Mouse (Mus musculus): Measurements from ENCODE around the gene Eps8. TPM values are rescaled to one million over a fixed set of nuclear protein-coding genes. Genes with fewer than 3 reads are reported as not detected.

Eps8 gene
- total and polyA plus RNA-seq, 2 experiments from 2014 or later, result 27.2 to 29.9 TPM

GRCm38 (mm10) chr6:137580503-137580902 lies 74.2 kb downstream of the Eps8 start:
- WGBS, result 89% methylated on average over 5 of the region's 5 CpGs
- no peak overlapping the region for H3K27ac ChIP-seq (ENCODE audit: low read depth, low read length)
- no peaks in the 10 kb centered on the region for H3K4me1 ChIP-seq (ENCODE audit: insufficient read depth, low read length)
- H3K9me3 ChIP-seq (ENCODE audit: low read length), result no peaks in the 10 kb centered on the region
- H3K27me3 ChIP-seq (ENCODE audit: insufficient read depth, low read length), result no peaks in the 10 kb centered on the region
- no peak overlapping the region for H3K4me3 ChIP-seq (ENCODE audit: low read depth, low read length)
- no peak overlapping the region for H3K4me2 ChIP-seq (ENCODE audit: low read depth, low read length, poor library complexity, severe bottlenecking)
- no peak overlapping the region for H3K9ac ChIP-seq (replicated peaks; ENCODE audit: low read length, poor library complexity, severe bottlenecking)
- TF ChIP-seq CTCF (IDR thresholded peaks at IDR 0.05), result no peak
- H3K36me3 ChIP-seq (ENCODE audit: insufficient read depth, low read length), result no peaks in the 10 kb centered on the region
- ATAC-seq (ENCODE audit: low FRiP score), result no peak
- DNase-seq (ENCODE audit: low spot score), result no peak

GRCm38 (mm10) chr6:137576670-137577371 lies 77.9 kb downstream of the Eps8 start:
- Histone ChIP-seq H3K9ac (replicated peaks; ENCODE audit: low read length, poor library complexity, severe bottlenecking) (no peak overlapping the region), H3K9me3 (ENCODE audit: low read length) (no peaks in the 10 kb centered on the region), H3K27ac (ENCODE audit: low read depth, low read length) (no peak overlapping the region), H3K4me3 (ENCODE audit: low read depth, low read length) (no peak overlapping the region), H3K4me1 (ENCODE audit: insufficient read depth, low read length) (0 out of 2 replicates have a peak, but pooled peaks cover 2% of the 10 kb centered on the region), H3K36me3 (ENCODE audit: insufficient read depth, low read length) (no peaks in the 10 kb centered on the region), H3K27me3 (ENCODE audit: insufficient read depth, low read length) (no peaks in the 10 kb centered on the region), H3K4me2 (ENCODE audit: low read depth, low read length, poor library complexity, severe bottlenecking) (no peak overlapping the region)
- DNase-seq (ENCODE audit: low spot score) (no peak), ATAC-seq (ENCODE audit: low FRiP score) (no peak)
- WGBS, result 71% methylated on average over 12 of the region's 12 CpGs
- TF ChIP-seq CTCF (IDR thresholded peaks at IDR 0.05), result no peak

DNA sequence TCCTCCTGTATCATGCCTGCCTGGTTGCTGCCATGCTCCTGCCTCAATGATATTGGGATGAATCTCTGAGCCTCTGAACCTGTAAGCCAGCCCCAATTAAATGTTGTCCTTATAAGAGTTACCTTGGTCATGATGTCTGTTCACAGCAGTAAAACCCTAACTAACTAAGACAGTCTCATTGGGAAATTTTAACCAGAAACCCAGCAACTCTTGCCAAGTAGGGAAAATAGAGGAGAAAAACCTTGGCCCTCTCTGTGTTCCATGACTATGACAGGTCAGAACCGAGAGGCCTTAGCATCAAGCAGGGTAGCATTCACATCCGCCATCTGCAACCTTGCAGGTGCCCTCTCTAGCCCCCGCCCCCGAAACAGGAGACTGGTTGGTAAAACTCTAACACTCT lies 78.6 kb downstream of the Eps8 start:
- no peaks in the 10 kb centered on the region for H3K36me3 ChIP-seq (ENCODE audit: insufficient read depth, low read length)
- H3K27ac ChIP-seq (ENCODE audit: low read depth, low read length), result no peak overlapping the region
- 0 out of 2 replicates have a peak, but pooled peaks cover 2% of the 10 kb centered on the region for H3K4me1 ChIP-seq (ENCODE audit: insufficient read depth, low read length)
- DNase-seq (ENCODE audit: low spot score) (no peak), ATAC-seq (ENCODE audit: low FRiP score) (no peak)
- H3K4me2 ChIP-seq (ENCODE audit: low read depth, low read length, poor library complexity, severe bottlenecking), result no peak overlapping the region
- no peaks in the 10 kb centered on the region for H3K27me3 ChIP-seq (ENCODE audit: insufficient read depth, low read length)
- H3K4me3 ChIP-seq (ENCODE audit: low read depth, low read length), result no peak overlapping the region
- H3K9me3 ChIP-seq (ENCODE audit: low read length), result no peaks in the 10 kb centered on the region
- no peak overlapping the region for H3K9ac ChIP-seq (replicated peaks; ENCODE audit: low read length, poor library complexity, severe bottlenecking)
- WGBS, result 96% methylated on average over 4 of the region's 4 CpGs
- TF ChIP-seq CTCF (IDR thresholded peaks at IDR 0.05), result no peak

DNA sequence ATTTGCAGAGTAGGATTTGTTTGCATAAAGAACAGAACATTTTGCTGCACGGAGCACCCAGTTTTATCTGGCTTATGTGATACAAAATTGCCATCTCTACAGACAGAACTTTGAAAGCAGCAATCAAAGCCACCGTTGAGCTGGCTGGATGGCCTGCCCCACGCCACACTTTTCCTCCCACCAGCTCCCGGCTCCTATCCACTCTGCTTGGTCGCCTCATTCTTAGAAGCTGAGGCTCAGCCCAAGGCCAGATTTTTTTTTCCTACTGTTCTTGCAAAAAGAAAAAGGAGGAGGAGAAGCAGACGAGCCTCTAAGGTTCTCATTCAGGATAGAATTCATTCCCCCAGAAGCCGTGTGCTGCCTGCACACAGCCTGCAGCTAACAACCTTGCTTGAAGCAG lies 80.8 kb downstream of the Eps8 start:
- Histone ChIP-seq H3K9me3 (ENCODE audit: low read length) (no peaks in the 10 kb centered on the region), H3K4me1 (ENCODE audit: insufficient read depth, low read length) (0 out of 2 replicates have a peak, but pooled peaks cover 2% of the 10 kb centered on the region), H3K36me3 (ENCODE audit: insufficient read depth, low read length) (no peaks in the 10 kb centered on the region), H3K4me2 (ENCODE audit: low read depth, low read length, poor library complexity, severe bottlenecking) (no peak overlapping the region), H3K4me3 (ENCODE audit: low read depth, low read length) (no peak overlapping the region), H3K27ac (ENCODE audit: low read depth, low read length) (no peak overlapping the region), H3K27me3 (ENCODE audit: insufficient read depth, low read length) (no peaks in the 10 kb centered on the region), H3K9ac (replicated peaks; ENCODE audit: low read length, poor library complexity, severe bottlenecking) (no peak overlapping the region)
- DNase-seq (ENCODE audit: low spot score), result no peak
- no peak for TF ChIP-seq CTCF (IDR thresholded peaks at IDR 0.05)
- 56% methylated on average over 7 of the region's 7 CpGs for WGBS
- no peak for ATAC-seq (ENCODE audit: low FRiP score)

DNA sequence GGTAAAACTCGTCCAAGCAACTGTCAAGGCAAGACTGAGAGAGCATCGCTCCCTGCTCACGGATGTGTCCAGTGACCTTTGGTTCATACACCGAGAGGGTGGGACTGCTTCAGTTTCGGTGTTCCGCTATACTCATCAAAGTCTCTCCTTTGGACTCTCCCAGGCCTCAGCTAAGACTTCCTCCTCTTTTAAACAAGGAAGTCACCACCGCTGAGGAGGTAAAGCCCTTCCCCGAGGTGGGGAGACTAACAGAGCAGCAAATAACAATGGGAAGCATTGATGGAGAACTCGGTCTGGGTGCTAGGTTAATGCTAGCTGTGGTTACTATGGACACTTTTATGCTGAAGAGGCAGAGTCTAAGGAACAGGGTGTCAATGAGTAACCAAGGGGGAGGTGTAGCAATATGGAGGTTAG lies 84.0 kb downstream of the Eps8 start:
- Histone ChIP-seq H3K36me3 (ENCODE audit: insufficient read depth, low read length) (no peaks in the 10 kb centered on the region), H3K4me2 (ENCODE audit: low read depth, low read length, poor library complexity, severe bottlenecking) (no peak overlapping the region), H3K27ac (ENCODE audit: low read depth, low read length) (no peak overlapping the region), H3K9me3 (ENCODE audit: low read length) (no peaks in the 10 kb centered on the region), H3K4me1 (ENCODE audit: insufficient read depth, low read length) (0 out of 2 replicates have a peak, but pooled peaks cover 2% of the 10 kb centered on the region), H3K27me3 (ENCODE audit: insufficient read depth, low read length) (no peaks in the 10 kb centered on the region), H3K4me3 (ENCODE audit: low read depth, low read length) (no peak overlapping the region), H3K9ac (replicated peaks; ENCODE audit: low read length, poor library complexity, severe bottlenecking) (no peak overlapping the region)
- ATAC-seq (ENCODE audit: low FRiP score), result no peak
- WGBS, result 64% methylated on average over 9 of the region's 9 CpGs
- DNase-seq (ENCODE audit: low spot score), result no peak
- TF ChIP-seq CTCF (IDR thresholded peaks at IDR 0.05), result no peak

DNA sequence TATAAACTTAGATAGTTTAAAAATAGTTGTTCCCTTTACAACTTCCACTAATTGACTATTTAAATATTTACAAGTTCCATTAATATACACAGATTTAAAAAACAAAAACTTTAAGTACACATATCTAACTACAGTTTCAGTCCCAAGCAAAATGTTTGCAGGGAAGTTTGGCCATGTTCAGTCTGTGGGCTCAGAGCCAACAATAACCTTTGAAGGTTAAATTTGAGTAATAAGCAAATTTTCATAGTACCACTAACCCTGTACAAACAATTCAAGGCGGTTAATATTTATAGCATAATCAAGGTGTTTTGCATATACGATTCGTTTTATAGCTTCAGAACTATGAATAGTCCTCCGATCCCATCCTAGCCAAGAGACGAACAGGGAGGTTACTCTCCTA lies 84.7 kb downstream of the Eps8 start:
- Histone ChIP-seq H3K4me3 (ENCODE audit: low read depth, low read length) (no peak overlapping the region), H3K36me3 (ENCODE audit: insufficient read depth, low read length) (no peaks in the 10 kb centered on the region), H3K4me2 (ENCODE audit: low read depth, low read length, poor library complexity, severe bottlenecking) (no peak overlapping the region), H3K9ac (replicated peaks; ENCODE audit: low read length, poor library complexity, severe bottlenecking) (no peak overlapping the region), H3K27me3 (ENCODE audit: insufficient read depth, low read length) (no peaks in the 10 kb centered on the region), H3K9me3 (ENCODE audit: low read length) (no peaks in the 10 kb centered on the region), H3K27ac (ENCODE audit: low read depth, low read length) (no peak overlapping the region), H3K4me1 (ENCODE audit: insufficient read depth, low read length) (0 out of 2 replicates have a peak, but pooled peaks cover 2% of the 10 kb centered on the region)
- 88% methylated on average over 5 of the region's 5 CpGs for WGBS
- no peak for ATAC-seq (ENCODE audit: low FRiP score)
- no peak for TF ChIP-seq CTCF (IDR thresholded peaks at IDR 0.05)
- no peak for DNase-seq (ENCODE audit: low spot score)
